Mouse (Mus musculus): Measurements from ENCODE around the gene Pde6h. TPM values are rescaled to one million over a fixed set of nuclear protein-coding genes. Genes with fewer than 3 reads are reported as not detected.

The Pde6h gene
- polyA plus RNA-seq, 1 experiment from 2014 or later, result not detected

DNA sequence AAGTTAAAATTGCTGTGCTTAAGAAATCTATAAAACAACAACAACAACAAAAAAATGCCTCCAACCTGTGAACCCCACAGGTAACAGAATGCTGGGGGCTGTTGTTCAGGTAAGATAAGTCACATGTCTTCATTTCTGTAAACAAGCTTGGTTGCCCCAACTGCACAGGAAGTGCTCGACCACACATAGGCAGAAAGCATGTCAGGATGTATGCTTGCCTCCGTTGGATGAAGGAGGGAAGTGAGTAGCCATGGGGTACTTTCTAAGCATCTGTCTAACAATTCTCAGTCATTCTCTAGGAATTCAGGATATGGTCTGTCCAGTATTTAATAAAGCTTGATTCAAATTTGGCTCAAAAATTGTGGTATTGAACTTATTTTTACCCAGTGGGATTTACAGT is 24.7 kb upstream of the Pde6h start:
- 36% methylated on average over 2 of the region's 2 CpGs for WGBS
- ATAC-seq (ENCODE audit: insufficient read depth) (no peak), DNase-seq (no peak)
- Histone ChIP-seq H3K9me3 (ENCODE audit: low read depth, low read length) (no peaks in the 10 kb centered on the region), H3K27ac (ENCODE audit: low read depth) (peak overlapping the region; percentile 85), H3K4me2 (no peak overlapping the region), H3K36me3 (ENCODE audit: insufficient read depth) (no peaks in the 10 kb centered on the region), H3K27me3 (ENCODE audit: insufficient read depth, low read length) (no peaks in the 10 kb centered on the region), H3K4me3 (ENCODE audit: low read depth, low read length) (no peak overlapping the region), H3K9ac (no peak overlapping the region), H3K4me1 (ENCODE audit: insufficient read depth) (peaks cover 30% of the 10 kb centered on the region)
- TF ChIP-seq CTCF (IDR thresholded peaks at IDR 0.05; ENCODE audit: low read depth), result no peak

DNA sequence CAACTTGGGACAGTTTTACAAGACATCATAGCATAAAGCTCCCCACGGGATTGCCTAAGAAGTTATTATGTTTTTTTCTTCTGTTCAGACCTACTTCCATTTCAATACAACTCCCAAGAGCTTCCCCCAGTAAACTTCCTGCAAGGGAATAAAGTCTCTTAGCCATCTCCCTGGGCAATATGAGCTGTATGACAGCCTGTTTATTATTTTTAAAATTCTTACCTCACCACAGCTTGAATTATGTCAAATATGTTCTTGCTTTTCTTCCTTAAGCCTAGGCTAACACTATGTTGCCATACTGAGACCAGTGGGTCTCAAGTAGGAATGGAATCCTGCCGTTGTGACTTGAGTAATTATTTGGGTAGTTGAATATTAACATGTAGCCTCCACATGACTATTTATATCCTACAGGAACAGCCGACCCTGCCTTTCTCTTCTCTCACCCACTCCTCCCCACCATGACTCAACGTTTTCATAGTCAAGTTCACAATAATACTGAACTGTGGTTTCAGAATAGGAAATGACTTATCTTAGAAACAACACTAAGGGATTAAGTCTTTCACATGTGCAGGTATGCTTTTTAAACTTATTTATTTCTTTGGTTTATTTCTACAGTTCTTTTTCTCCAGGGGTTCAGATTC is 23.1 kb upstream of the Pde6h start:
- H3K27ac ChIP-seq (ENCODE audit: low read depth), result peak overlapping the region; percentile 85
- WGBS, result 28% methylated on average over 4 of the region's 4 CpGs

DNA sequence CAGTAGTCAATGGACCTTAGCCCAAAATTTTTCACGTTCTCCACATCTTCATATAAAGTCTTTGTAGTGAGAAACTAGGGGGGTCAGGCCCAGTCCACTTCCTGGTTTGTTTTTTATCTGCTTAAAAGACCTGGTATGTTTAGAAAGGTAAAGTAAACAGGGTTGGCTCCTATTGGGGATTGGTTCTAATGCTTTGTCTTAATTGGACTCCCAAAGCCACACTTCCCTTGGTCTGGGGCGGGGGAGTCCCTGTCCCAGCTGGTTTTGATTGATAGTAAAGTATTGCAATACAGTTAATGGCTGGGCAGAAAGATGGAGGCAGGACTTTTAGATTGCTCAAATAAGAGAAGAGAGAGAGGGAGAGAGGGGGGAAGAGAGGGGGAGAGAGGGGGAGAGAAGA is 22.6 kb upstream of the Pde6h start:
- H3K9me3 ChIP-seq (ENCODE audit: low read depth, low read length), result no peaks in the 10 kb centered on the region
- H3K27ac ChIP-seq (ENCODE audit: low read depth), result no peak overlapping the region
- no peak for DNase-seq
- H3K36me3 ChIP-seq (ENCODE audit: insufficient read depth), result no peaks in the 10 kb centered on the region
- no peak overlapping the region for H3K9ac ChIP-seq
- H3K4me3 ChIP-seq (ENCODE audit: low read depth, low read length), result no peak overlapping the region
- peaks cover 15% of the 10 kb centered on the region for H3K4me1 ChIP-seq (ENCODE audit: insufficient read depth)
- H3K27me3 ChIP-seq (ENCODE audit: insufficient read depth, low read length), result no peaks in the 10 kb centered on the region
- no peak for ATAC-seq (ENCODE audit: insufficient read depth)
- TF ChIP-seq CTCF (IDR thresholded peaks at IDR 0.05; ENCODE audit: low read depth), result no peak
- H3K4me2 ChIP-seq, result no peak overlapping the region
- WGBS, result 56% methylated on average over 2 of the region's 2 CpGs

More for the DNA sequence above, 23.1 kb upstream of the Pde6h start:
- DNase-seq (no peak), ATAC-seq (ENCODE audit: insufficient read depth) (no peak)
- no peaks in the 10 kb centered on the region for H3K36me3 ChIP-seq (ENCODE audit: insufficient read depth)
- no peak overlapping the region for H3K4me3 ChIP-seq (ENCODE audit: low read depth, low read length)
- H3K9me3 ChIP-seq (ENCODE audit: low read depth, low read length), result no peaks in the 10 kb centered on the region
- H3K4me1 ChIP-seq (ENCODE audit: insufficient read depth), result peaks cover 17% of the 10 kb centered on the region; the same call in 1 of the 2 replicates
- no peak overlapping the region for H3K4me2 ChIP-seq
- no peak overlapping the region for H3K9ac ChIP-seq
- TF ChIP-seq CTCF (IDR thresholded peaks at IDR 0.05; ENCODE audit: low read depth), result no peak
- no peaks in the 10 kb centered on the region for H3K27me3 ChIP-seq (ENCODE audit: insufficient read depth, low read length)

DNA sequence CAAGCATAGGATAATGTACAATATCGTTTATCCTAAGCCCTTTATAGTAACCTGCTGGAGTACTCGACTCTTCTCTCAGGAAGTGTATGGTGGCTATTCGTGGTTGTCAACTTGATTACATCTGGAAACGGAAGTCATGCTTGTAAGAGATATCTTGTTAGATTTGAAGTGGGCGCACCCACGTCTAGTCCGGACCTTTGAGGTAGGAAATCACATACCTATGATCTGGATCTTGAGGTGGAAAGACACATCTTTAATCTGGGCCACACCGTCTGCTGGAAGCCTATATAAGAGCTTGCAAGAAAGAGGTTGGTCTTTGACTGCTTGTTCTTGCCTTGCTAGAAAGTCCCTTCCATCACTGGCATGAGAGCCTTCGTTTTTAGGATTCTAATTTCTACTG is 21.1 kb upstream of the Pde6h start:
- Histone ChIP-seq H3K27me3 (ENCODE audit: insufficient read depth, low read length) (no peaks in the 10 kb centered on the region), H3K4me1 (ENCODE audit: insufficient read depth) (peaks cover 15% of the 10 kb centered on the region), H3K4me3 (ENCODE audit: low read depth, low read length) (no peak overlapping the region), H3K27ac (ENCODE audit: low read depth) (no peak overlapping the region), H3K9ac (no peak overlapping the region), H3K9me3 (ENCODE audit: low read depth, low read length) (no peaks in the 10 kb centered on the region), H3K4me2 (no peak overlapping the region), H3K36me3 (ENCODE audit: insufficient read depth) (no peaks in the 10 kb centered on the region)
- ATAC-seq (ENCODE audit: insufficient read depth), result no peak
- WGBS, result 91% methylated on average over 9 of the region's 9 CpGs
- no peak for TF ChIP-seq CTCF (IDR thresholded peaks at IDR 0.05; ENCODE audit: low read depth)
- DNase-seq, result no peak

DNA sequence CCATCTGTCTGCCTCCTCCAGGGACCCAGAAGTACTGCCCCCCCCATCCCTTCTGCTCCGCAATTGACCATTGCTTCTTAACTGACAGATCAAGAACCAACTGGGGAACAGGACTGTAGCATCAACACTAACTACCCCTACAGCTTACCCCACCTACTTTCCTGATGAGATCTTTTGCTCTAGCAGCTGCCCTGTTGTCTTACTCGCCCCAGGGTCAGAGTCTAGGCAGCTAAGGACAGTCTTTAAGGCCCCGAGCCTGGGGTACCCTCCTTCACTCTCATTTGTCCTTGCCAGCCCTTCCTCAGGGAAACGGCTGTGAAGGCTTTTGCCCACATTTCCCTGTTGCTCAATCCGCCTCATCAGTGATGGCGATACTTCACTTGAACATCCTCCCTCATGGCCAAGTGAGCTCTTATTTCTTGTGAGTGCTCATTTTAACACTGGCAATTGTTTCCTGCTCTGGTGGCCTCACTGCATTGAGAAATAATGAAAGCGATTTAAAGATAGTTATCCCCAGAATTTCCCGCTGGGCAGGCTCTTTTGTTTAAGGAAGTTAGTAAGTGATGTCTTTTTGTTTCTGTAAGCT is 19.7 kb upstream of the Pde6h start:
- 46% methylated on average over 8 of the region's 8 CpGs for WGBS
- H3K9me3 ChIP-seq (ENCODE audit: low read depth, low read length), result no peaks in the 10 kb centered on the region
- no peak overlapping the region for H3K4me2 ChIP-seq
- H3K36me3 ChIP-seq (ENCODE audit: insufficient read depth), result no peaks in the 10 kb centered on the region
- TF ChIP-seq CTCF (IDR thresholded peaks at IDR 0.05; ENCODE audit: low read depth), result no peak
- H3K4me3 ChIP-seq (ENCODE audit: low read depth, low read length), result no peak overlapping the region
- H3K9ac ChIP-seq, result no peak overlapping the region
- ATAC-seq (ENCODE audit: insufficient read depth) (no peak), DNase-seq (peak; percentile 52)
- H3K4me1 ChIP-seq (ENCODE audit: insufficient read depth), result peaks cover 14% of the 10 kb centered on the region
- H3K27me3 ChIP-seq (ENCODE audit: insufficient read depth, low read length), result no peaks in the 10 kb centered on the region
- H3K27ac ChIP-seq (ENCODE audit: low read depth), result peak overlapping the region; percentile 30; the same call in 1 of the 2 replicates

DNA sequence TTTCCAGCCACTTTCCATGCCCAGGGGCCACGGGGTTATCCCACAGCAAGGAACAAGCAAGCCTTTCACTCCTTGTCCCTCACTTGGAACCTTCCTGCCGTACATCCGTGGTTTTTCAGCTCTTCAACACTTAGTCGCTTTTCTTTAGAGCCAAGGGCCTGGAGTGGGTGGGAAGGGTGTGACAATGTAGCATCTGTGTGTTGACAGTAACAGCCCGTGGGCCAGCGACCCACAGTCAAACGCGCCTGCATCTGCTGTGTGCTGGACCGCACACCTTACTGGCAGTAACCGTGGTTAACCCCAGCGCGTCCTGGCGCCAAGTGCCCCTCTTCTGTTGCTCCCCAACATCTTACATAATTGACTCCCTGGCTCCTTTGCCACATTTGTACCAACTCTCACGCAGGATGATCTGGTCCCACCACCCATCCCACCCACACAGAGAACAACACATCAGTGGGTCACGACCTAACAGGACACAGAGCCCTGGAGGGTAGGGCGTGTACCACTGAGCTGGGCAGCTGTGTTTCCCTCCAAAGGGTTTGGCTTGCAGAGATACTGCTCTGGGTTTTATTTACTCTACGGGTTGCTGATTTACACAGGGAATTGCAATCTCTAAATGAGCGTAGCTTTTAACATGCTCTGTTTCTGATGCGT is 17.2 kb upstream of the Pde6h start:
- DNase-seq (no peak), ATAC-seq (ENCODE audit: insufficient read depth) (no peak)
- 68% methylated on average over 19 of the region's 19 CpGs for WGBS
- H3K9me3 ChIP-seq (ENCODE audit: low read depth, low read length), result no peaks in the 10 kb centered on the region
- peaks cover 20% of the 10 kb centered on the region for H3K4me1 ChIP-seq (ENCODE audit: insufficient read depth)
- no peak overlapping the region for H3K4me2 ChIP-seq
- H3K36me3 ChIP-seq (ENCODE audit: insufficient read depth), result no peaks in the 10 kb centered on the region
- no peak for TF ChIP-seq CTCF (IDR thresholded peaks at IDR 0.05; ENCODE audit: low read depth)
- no peaks in the 10 kb centered on the region for H3K27me3 ChIP-seq (ENCODE audit: insufficient read depth, low read length)
- H3K9ac ChIP-seq, result no peak overlapping the region
- H3K4me3 ChIP-seq (ENCODE audit: low read depth, low read length), result no peak overlapping the region
- H3K27ac ChIP-seq (ENCODE audit: low read depth), result peak overlapping the region; percentile 46

DNA sequence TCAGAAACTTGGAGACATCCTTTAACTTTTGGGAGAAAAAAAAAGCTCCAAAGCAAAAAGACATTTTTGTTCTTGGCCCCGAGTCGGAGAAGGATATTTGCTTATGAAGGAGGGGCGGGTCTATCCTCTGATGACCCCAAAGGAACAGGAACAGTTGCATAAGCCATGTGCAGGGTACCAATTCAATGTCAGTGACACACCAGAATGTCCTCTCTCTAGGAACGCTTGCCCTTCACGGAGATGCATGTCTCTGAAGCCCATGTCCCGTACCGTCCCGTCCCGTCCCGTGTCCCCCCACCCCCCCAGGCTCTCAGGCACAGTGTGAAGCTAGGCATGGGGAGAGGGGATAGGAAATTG is 16.7 kb upstream of the Pde6h start:
- Histone ChIP-seq H3K4me2 (no peak overlapping the region), H3K9me3 (ENCODE audit: low read depth, low read length) (no peaks in the 10 kb centered on the region), H3K27ac (ENCODE audit: low read depth) (peak overlapping the region; percentile 46), H3K27me3 (ENCODE audit: insufficient read depth, low read length) (no peaks in the 10 kb centered on the region), H3K36me3 (ENCODE audit: insufficient read depth) (no peaks in the 10 kb centered on the region), H3K9ac (no peak overlapping the region), H3K4me1 (ENCODE audit: insufficient read depth) (peaks cover 20% of the 10 kb centered on the region), H3K4me3 (ENCODE audit: low read depth, low read length) (no peak overlapping the region)
- 62% methylated on average over 10 of the region's 10 CpGs for WGBS
- TF ChIP-seq CTCF (IDR thresholded peaks at IDR 0.05; ENCODE audit: low read depth), result no peak
- ATAC-seq (ENCODE audit: insufficient read depth) (no peak), DNase-seq (peak; percentile 34)
